In the genomic region with DNA sequence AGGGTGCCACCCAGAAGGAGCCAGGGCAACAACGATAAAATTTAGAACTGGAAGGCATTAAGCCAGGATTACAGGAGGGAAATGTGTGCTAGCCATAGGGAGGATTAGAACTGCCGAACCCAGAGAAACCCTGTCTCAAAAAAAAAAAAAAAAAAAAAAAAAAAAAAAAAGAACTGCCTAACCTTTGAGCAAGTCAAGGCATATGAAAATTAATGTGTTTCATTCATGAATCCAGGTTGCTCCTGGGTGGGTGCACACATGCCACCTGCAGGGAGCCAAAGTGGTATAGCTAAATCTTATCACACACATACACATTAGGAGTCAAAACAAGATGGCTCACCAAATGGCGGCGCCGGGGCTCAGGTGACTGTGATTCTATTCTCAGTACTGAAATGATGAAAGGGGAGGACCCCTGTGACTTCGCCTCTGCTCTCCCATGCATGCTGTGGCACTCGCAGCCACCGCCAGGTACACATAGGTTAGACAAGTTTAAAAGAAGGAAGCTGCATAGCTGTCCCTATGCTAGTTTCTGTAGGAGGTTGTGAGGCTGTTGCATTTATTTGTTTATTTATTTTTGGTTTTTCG, we compare ENCODE assay signal across 1 mouse cellular context.
TF ChIP-seq lines count a peak whose summit lies in the region.

No protein-coding gene starts in this region.

TF ChIP-seq in CH12.LX, 34 proteins besides CTCF, POLR2A, EP300 and RAD21 (continued from another document):
- peak; percentile 85 for TF ChIP-seq BHLHE40 (IDR thresholded peaks at IDR 0.05; ENCODE audit: low read depth, low read length)
- TF ChIP-seq ZNF384 (IDR thresholded peaks at IDR 0.05; ENCODE audit: low read depth, low read length), result peak; percentile 77
- TF ChIP-seq MAX (IDR thresholded peaks at IDR 0.05; ENCODE audit: low read length), result no peak
- TF ChIP-seq HCFC1 (IDR thresholded peaks at IDR 0.05; ENCODE audit: low read depth, low read length), result no peak
- TF ChIP-seq ETS1 (conservative IDR thresholded peaks at IDR 0.05; ENCODE audit: low read depth, low read length), result 0 out of 2 replicates have a peak, but pooled peaks have one; percentile 13
- TF ChIP-seq RCOR1 (conservative IDR thresholded peaks at IDR 0.05; ENCODE audit: low read depth, low read length), result 0 out of 2 replicates have a peak, but pooled peaks have one; percentile 49
- no peak for TF ChIP-seq MXI1 (IDR thresholded peaks at IDR 0.05; ENCODE audit: low read depth, low read length)
TF ChIP-seq in CH12.LX: peak in this region for 7.
